Mouse (Mus musculus) T-helper 17 cell (primary cell): ENCODE results near the gene Zfp64.

Source experiments
- in situ Hi-C, 2 experiments: fragments of 300-600 bp; cut with MboI, MseI; formaldehyde crosslinking; loops; 1 replicate in 1 of 2; 2 replicates in 1 of 2; pipeline ENCODE4 v1.15.1; 2025; ENCODE audit warnings: high pct_unique_total_duplicates in 2 of 2

Gene Zfp64

DNA sequence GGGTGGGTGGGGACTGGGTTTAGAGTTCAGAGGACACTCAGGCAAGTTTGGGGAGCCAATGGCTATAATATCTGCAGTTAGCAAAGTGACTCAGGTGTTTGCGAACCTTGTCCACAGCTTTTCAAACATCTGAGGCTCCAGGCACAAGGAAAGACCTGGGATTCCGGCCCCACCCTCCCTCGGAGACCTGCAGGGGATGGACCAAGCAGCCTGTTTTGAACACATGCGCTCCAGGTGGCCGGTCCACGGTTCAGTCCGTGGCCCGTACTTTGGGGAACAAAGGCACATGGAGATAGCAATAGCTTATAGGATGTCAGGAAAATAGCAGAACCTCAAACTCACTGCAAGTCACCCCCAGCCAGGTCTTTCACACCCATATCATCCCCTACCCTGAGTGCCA, 1.0 kb downstream of the Zfp64 start:
- in situ Hi-C loops: no loop called here

DNA sequence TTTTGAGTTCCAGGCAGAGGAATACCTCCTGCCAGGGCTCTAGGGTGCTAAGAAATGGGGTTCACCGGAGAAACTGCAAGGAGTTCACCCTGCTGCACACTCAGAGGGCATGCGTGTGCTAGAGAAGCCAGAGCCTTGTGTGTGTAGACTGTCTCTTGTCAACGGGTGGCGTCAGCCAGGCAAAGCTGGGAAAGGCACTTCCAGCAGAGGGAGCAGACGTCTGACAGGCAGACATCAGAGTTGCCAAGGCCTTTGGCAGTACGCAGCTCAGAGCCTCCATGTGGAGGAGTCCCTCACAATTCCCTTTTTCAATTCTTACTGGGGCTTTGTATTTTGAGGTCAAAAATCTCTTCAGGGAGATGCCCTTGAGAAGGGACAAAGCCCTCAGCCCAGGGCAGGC, 6.9 kb downstream of the Zfp64 start:
- in situ Hi-C loops: loop anchor here in 1 of 2 experiments (10.0 kb wide), 1 partner anchor 1364 kb away; no protein-coding TSS in a partner anchor

DNA sequence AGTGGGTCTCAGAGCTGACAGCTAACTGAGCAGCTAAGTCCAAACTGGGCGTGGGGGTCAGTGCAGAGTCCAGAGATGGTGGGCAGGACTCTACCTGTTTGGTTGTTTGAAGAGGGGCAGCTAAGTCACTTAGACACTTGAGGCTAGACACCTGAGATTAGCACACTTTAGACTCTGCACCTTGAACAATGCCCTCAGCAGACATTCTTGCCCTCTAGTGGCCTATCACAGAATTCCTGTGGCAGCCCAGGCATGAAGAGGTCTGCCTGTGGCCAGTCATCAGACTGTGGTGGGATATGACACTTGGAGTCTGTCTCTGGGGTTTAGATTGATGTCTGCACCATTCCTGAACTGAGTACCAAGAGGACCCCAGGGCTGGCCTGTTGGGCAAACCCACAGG, 7.7 kb downstream of the Zfp64 start:
- in situ Hi-C loops: loop anchor here in 1 of 2 experiments (10.0 kb wide), 1 partner anchor 1363 kb away; no protein-coding TSS in a partner anchor

DNA sequence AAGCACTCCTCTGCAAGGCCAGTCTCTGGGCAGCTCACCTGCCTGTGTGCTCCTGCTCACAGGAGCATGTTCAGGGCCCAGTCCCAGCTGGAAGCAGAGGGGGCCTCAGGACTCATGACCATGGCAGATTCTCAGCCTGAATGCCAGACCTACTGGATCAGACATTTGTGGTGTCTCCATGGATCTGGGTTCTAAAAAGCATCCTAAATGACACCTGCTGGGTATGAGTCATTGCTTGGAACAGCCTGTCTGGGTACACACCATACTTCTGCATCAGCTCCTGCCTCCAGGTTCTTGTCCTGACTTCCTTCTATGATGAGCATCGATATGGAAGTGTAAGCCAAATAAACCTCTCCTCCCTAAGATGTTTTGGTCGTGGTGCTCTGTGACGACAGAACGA, 11.4 kb downstream of the Zfp64 start:
- in situ Hi-C loops: loop anchor here in 1 of 2 experiments (10.0 kb wide), 1 partner anchor 1359 kb away; no protein-coding TSS in a partner anchor

DNA sequence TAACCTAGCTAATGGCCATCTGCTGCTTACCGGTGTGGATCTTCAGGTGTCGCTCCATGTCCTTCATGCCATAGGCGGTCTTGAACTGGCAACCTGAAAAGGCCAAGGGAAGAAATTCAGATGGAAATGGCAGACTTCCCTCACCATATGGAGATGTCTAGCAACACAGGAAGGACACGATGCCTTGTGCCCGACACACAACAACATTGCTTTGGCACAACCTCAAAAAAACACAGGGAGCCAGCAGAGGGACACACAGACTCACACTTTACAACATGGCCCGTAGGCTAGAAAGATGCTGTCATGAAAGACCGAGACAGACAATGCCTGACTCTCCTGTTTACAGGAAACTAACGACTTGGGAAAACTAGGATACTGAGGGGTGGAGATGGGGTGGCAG, 15.4 kb downstream of the Zfp64 start:
- in situ Hi-C loops: loop anchor here in 1 of 2 experiments (10.0 kb wide), 1 partner anchor 1355 kb away; no protein-coding TSS in a partner anchor

DNA sequence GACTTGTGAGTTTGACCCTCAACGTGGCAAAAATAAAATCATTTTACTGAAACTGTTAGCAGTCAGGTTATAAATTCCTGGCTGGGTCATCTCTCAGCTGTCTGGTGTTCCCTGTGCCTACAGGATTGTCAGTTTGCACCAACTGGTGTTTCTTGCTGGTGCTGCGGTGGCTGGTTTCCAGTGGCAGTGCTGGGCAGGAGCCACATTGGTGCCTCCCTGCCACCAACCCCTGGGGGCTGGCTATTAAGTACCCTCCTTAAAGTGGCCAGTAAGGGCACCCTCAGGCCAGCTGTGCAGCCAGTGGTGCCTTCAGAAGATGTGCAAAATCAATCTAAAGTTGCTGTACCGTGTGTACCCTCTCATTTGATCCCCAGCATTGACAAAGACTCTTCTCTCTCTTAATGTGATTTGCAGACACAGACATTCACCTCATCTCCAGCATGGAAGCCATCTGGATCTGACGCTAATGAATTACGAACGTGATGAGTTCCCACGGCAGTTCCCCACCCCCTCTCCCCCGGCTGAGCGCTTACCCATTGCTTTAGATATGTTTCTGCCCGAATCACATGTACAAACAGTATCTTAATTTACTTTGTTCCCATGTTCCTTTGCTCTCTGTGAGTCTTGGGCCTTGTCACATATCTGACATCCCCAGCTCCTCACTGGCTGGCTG, 16.0 kb downstream of the Zfp64 start:
- in situ Hi-C loops: no loop called here

DNA sequence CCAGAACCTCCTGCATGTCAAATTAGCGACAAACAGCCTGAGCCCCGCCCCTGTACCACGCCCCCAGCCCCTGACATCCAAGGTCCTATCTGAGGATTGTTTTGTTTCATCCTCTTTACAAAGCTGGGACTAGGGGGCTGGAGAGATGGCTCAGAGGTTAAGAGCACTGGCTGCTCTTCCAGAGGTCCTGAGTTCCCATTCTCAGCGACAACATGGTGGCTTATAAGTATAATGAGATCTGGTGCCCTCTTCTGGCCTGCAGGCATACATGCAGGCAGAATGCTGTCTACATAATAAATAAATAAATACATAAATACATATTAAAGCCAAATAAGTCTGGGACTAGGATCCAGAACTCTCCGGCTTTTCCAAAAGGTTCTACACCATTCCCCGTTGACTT, 18.5 kb downstream of the Zfp64 start:
- in situ Hi-C loops: no loop called here

DNA sequence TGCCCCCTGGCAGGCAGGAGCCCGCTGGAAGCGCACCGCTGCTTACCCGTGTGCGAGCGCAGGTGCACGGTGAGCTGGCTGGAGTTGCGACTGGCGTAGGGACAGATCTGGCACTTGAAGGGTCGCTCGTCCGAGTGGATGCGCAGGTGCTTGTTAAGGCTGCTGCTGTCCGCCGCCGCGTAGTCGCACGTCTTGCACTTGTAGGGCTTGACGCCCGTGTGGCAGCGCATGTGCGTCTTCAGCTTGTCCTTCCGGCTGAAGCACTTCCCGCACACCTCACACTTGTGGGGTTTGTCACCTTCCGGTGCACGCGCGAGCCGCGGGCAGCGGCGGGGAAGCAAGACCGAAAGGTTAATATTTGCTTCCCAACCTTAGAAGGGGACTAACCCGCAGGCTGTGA, 20.2 kb downstream of the Zfp64 start:
- in situ Hi-C loops: no loop called here

- in situ Hi-C loops: no loop called here
These were observed 23.7 kb downstream of the Zfp64 start for GRCm38 (mm10) chr2:168931686-168932085.

- in situ Hi-C loops: no loop called here
These were observed 25.7 kb downstream of the Zfp64 start for GRCm38 (mm10) chr2:168929691-168930090.

- in situ Hi-C loops: no loop called here
These were observed 28.0 kb downstream of the Zfp64 start for GRCm38 (mm10) chr2:168927401-168927800.

DNA sequence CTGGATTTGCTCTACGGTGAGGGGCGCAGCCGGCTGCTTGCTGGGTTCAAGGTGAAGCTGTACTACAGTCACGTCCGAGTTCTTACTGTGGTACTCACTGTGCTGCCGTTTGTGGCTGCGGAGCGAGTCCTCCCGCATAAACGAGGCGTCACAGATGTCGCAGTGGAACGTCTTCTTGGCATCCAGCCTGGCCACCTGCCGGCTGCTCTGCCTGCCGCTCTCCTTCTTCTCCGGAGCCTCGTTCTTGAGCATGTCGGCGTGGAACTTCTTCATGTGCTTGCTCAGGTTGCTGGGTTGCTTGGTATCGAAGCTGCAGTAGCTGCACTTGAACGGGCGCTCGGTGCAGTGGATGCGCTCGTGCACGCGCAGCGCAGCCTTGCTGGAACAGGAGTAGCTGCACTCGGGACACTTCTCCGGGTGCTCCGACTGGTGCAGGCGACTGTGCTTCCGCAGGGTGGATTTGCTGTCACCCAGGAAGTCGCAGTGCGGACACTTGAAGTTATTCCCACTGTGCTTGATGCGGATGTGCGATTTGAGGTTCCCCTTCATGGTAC, 29.1 kb downstream of the Zfp64 start:
- in situ Hi-C loops: no loop called here

GRCm38 (mm10) chr2:168923706-168924105, 31.7 kb downstream of the Zfp64 start:
- in situ Hi-C loops: no loop called here

DNA sequence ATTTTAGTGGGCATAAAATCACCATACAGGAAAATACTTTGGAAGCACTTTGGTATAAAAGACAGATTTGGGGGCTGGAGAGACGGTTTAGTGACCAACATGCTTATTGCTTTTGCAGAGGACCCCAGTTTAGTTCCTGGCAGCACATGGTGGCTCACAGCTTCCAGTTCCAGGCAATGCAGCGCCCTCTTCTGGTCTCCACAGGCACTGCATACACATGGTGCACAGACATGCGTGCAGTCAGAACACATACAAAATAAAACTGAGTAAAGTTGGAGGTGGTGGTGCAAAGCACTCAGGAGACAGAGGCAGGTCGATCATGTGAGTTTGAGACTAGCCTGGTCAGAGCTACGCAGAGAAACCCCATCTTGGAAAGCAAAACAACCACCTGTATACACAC, 32.9 kb downstream of the Zfp64 start:
- in situ Hi-C loops: no loop called here

GRCm38 (mm10) chr2:168920007-168920406, 35.4 kb downstream of the Zfp64 start:
- in situ Hi-C loops: no loop called here

DNA sequence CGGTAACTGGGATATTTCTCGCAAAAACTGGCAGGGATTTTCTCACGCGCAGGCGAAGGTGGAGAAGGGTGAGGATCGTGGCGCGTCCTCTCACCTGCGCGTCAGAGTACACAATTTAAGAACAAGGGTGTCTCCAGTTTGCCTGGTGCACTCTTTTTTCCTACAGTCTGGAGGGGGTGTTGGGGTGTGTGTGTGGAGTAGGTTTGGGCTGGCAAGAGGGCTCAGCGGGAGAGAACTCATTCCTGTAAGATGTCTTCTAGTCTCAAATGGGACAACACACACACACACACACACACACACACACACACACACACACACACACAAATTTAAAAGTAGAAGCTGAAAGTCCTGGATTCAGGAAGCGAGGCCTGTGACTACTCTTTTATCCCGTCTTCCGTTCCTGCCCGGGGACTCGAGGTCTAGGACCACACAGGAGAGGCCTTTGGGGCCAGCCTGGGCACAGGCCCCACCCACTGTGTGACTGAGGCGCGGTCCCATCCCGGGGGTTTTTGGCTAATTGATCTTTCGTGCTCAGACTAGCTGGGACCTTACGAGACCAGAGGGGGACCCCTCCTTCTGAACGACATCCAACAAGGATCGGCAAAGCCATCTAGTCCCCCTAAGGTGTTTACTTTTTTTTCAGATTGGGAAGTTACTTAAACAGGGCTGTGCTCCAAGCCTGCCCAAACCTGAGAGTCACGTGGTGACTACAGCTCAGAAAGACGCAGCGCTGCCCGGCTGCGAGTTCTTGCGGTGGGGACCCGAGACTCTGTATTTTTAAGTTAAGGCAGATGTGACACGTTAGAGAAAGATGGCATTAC, 42.3 kb downstream of the Zfp64 start:
- in situ Hi-C loops: no loop called here

DNA sequence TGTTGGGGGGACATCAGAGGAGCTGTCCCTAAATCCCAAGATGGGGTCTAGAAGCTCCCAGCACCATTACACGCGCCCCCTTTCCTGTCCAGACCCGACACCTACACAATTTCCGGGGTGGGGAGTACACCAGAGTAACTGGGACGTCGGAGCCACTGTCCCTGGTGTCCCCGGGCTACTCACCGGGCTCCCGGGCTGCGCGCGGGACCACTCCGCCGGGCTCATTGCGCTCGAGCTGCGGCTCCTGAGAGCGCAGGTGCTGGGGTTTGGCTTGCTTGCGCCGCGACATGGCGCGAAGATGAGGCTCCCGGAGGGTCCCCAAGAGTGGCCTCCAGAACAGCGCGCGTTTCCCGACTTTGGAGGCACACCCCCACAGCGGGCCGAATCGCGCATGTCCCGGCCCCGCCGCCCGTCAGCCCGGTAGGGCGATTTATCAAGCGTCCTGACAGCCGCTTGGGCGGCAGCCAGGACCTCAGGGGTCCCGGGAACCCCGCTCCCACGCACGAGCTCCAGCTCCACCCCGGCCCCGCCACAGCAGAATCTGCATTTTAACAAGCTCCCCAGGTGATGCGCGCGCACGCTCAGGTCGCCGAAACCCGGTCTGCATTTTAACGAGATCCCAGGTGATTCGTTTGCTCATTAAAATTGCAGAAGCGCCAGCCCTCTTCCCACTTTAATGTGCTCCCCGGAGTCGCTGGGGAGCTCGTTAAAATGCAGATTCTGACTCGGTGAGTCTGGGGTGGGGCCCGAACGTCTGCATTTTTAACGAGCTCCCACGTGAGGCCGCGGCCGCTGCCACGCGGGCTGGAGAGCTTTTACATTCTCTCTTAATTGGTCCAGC, 43.1 kb downstream of the Zfp64 start:
- in situ Hi-C loops: no loop called here

DNA sequence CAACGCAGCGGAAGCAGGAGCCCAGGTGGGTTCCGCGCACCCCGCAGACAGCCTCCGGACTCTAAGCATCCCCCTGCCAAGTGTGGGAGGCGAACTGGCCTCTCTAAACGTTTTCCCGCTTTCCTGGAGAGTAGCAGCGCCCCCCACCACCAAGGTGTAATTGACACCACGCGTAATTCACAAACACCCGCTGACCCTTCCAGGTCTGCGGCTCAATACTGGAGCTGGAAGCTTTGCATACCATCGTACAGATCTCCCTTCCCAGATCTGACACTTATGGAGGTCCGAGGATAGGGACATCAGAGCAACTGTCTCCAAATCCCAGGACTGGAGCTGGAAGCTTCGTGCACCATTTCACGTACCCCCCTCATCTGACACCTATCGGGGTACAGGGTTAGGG, 43.9 kb downstream of the Zfp64 start:
- in situ Hi-C loops: no loop called here

DNA sequence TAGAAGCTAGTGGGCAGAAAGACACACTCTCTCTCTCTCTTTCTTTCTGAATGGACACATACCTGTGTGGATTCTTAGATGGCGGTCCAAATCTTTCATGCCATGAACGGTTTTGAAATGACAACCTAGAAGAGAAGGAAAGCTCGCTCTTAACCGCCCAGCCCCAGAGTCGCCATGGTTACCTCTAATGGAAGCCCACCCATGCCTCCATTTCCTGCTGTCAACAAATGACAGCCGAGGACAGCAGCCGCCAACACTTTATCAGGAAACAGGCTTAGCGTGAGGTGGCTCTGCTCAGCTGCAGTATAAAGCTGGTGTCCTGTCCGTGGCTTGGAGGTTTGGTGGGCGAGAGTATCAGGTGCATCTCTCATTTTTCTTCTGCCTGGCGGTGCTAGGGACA, 49.4 kb downstream of the Zfp64 start:
- in situ Hi-C loops: no loop called here

GRCm38 (mm10) chr2:168904846-168905245, 50.5 kb downstream of the Zfp64 start:
- in situ Hi-C loops: no loop called here

DNA sequence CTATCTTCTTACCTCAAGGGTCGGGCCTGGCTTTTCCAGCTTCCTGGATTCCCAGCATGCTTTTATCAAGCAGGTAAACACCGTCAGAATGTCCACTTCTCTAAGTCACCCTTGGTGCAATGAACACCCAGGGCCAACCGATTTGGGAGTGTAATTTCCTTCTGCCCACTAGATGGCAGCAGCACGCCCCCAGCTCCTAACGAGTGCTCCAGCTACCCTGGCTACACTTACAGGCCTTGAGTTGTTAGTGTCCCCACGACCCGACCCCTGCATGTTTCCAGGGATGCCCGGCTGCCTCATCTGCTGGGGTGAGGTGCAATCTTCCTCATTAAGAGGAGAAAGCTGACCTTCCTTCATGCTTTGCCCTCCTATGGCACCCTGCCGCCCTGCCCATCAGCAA, 51.2 kb downstream of the Zfp64 start:
- in situ Hi-C loops: no loop called here

DNA sequence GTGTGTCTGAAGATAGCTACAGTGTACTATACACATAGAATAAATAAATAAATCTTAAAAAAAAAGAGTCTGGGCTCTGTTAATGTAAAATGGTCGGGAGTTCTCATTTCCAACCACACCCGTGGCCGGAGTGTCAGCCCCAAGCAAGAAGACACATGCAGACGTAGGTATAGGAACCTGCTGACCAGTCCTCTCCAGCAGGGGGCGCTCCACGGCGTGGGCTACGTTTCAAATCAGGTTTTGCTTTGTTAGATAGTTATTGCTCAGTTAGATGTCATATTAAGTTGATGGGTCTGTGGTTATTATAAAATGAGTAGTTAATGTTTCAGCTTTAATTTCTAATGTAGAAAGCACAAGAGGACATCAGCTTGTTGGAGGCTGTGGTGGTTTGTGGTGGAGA, 52.8 kb downstream of the Zfp64 start:
- in situ Hi-C loops: no loop called here
